Mouse (Mus musculus) adrenal gland (tissue): ENCODE data around the gene Nhlh2.

Source experiments
- intact Hi-C: fragments of 180-260 bp; cut with DNase I; formaldehyde crosslinking; loops from one replicate; pipeline ENCODE4 v1.15.1; 2025
- long read RNA-seq, 2 experiments: library from polyadenylated mRNA; unstranded; transcript quantifications; one replicate each; pipeline ENCODE4 v2.0.0; 2020; ENCODE audit warnings: borderline replicate concordance in 1 of 2; ENCODE audit not compliant: insufficient replicate concordance in 1 of 2

The Nhlh2 gene
- long read RNA-seq, experiment 1: 0 reads
- long read RNA-seq, experiment 2: 0 reads

- intact Hi-C loops: no loop called here
These were observed at the start of gene Nhlh2 for GRCm38 (mm10) chr3:102009926-102010381. Gene Nhlh2, plus strand, starts transcription at chr3:102010076.

GRCm38 (mm10) chr3:101961146-101961835 lies 48.6 kb upstream of the Nhlh2 start:
- intact Hi-C loops: no loop called here

GRCm38 (mm10) chr3:101963501-101963900 lies 46.4 kb upstream of the Nhlh2 start:
- intact Hi-C loops: no loop called here

- intact Hi-C loops: no loop called here
These were observed 45.5 kb upstream of the Nhlh2 start for GRCm38 (mm10) chr3:101964352-101964751.

GRCm38 (mm10) chr3:101966825-101967558 lies 42.9 kb upstream of the Nhlh2 start:
- intact Hi-C loops: no loop called here

GRCm38 (mm10) chr3:101975337-101975736 lies 34.5 kb upstream of the Nhlh2 start:
- intact Hi-C loops: no loop called here

- intact Hi-C loops: no loop called here
These were observed 31.4 kb upstream of the Nhlh2 start for GRCm38 (mm10) chr3:101978299-101978994.

- intact Hi-C loops: no loop called here
These were observed 26.0 kb upstream of the Nhlh2 start for GRCm38 (mm10) chr3:101983917-101984316.

- intact Hi-C loops: no loop called here
These were observed 24.2 kb upstream of the Nhlh2 start for GRCm38 (mm10) chr3:101985634-101986033.

- intact Hi-C loops: no loop called here
These were observed 19.7 kb upstream of the Nhlh2 start for GRCm38 (mm10) chr3:101990136-101990535.

- intact Hi-C loops: no loop called here
These were observed 18.8 kb upstream of the Nhlh2 start for GRCm38 (mm10) chr3:101990995-101991516.

GRCm38 (mm10) chr3:101997851-101998250 lies 12.0 kb upstream of the Nhlh2 start:
- intact Hi-C loops: no loop called here

- intact Hi-C loops: no loop called here
These were observed 923 bp downstream of the Nhlh2 start for GRCm38 (mm10) chr3:102010681-102011317.

- intact Hi-C loops: no loop called here
These were observed 1.6 kb downstream of the Nhlh2 start for GRCm38 (mm10) chr3:102011318-102012075.

GRCm38 (mm10) chr3:102012076-102012610 lies 2.3 kb downstream of the Nhlh2 start:
- intact Hi-C loops: no loop called here

- intact Hi-C loops: no loop called here
These were observed 2.8 kb downstream of the Nhlh2 start for GRCm38 (mm10) chr3:102012611-102013211.

- intact Hi-C loops: no loop called here
These were observed 10.7 kb downstream of the Nhlh2 start for GRCm38 (mm10) chr3:102020604-102021003.

- intact Hi-C loops: no loop called here
These were observed 12.8 kb downstream of the Nhlh2 start for GRCm38 (mm10) chr3:102022721-102023120.

GRCm38 (mm10) chr3:102023337-102023736 lies 13.5 kb downstream of the Nhlh2 start:
- intact Hi-C loops: no loop called here

GRCm38 (mm10) chr3:102023829-102024228 lies 14.0 kb downstream of the Nhlh2 start:
- intact Hi-C loops: no loop called here
